Mouse (Mus musculus): Measurements from ENCODE around the gene Fam168b. TPM values are rescaled to one million over a fixed set of nuclear protein-coding genes. Genes with fewer than 3 reads are reported as not detected.

Gene Fam168b
- polyA plus RNA-seq, 1 experiment from 2014 or later, result 93.5 TPM

GRCm38 (mm10) chr1:34827900-34828299 lies 15.0 kb downstream of the Fam168b start:
- DNase-seq (ENCODE audit: low spot score), result no peak
- 85% methylated on average over 7 of the region's 7 CpGs for whole genome bisulfite sequencing
- Histone ChIP-seq H3K27ac (replicated peaks; ENCODE audit: low read depth, low read length) (no peak overlapping the region), H3K9ac (ENCODE audit: low read length) (no peak overlapping the region), H3K4me3 (ENCODE audit: low read depth, low read length) (no peak overlapping the region), H3K4me2 (ENCODE audit: low read depth, severe bottlenecking) (no peak overlapping the region), H3K36me3 (ENCODE audit: control insufficient read depth, insufficient read depth, low read length) (peaks cover 10% of the 10 kb centered on the region), H3K4me1 (ENCODE audit: control insufficient read depth, insufficient read depth, low read length) (0 out of 2 replicates have a peak, but pooled peaks cover 2% of the 10 kb centered on the region), H3K9me3 (ENCODE audit: control insufficient read depth, low read length) (no peaks in the 10 kb centered on the region), H3K27me3 (ENCODE audit: control insufficient read depth, insufficient read depth, low read length) (no peaks in the 10 kb centered on the region)
- no peak for ATAC-seq (ENCODE audit: insufficient number of reproducible peaks, low FRiP score, low TSS enrichment, low read depth)

- H3K9ac ChIP-seq (ENCODE audit: low read length), result no peak overlapping the region
- WGBS, result 90% methylated on average over 9 of the region's 9 CpGs
- no peak for DNase-seq (ENCODE audit: low spot score)
- H3K4me2 ChIP-seq (ENCODE audit: low read depth, severe bottlenecking), result no peak overlapping the region
- H3K36me3 ChIP-seq (ENCODE audit: control insufficient read depth, insufficient read depth, low read length), result peaks cover 10% of the 10 kb centered on the region
- no peak overlapping the region for H3K27ac ChIP-seq (replicated peaks; ENCODE audit: low read depth, low read length)
- 0 out of 2 replicates have a peak, but pooled peaks cover 2% of the 10 kb centered on the region for H3K4me1 ChIP-seq (ENCODE audit: control insufficient read depth, insufficient read depth, low read length)
- no peak overlapping the region for H3K4me3 ChIP-seq (ENCODE audit: low read depth, low read length)
- no peaks in the 10 kb centered on the region for H3K27me3 ChIP-seq (ENCODE audit: control insufficient read depth, insufficient read depth, low read length)
- no peak for ATAC-seq (ENCODE audit: insufficient number of reproducible peaks, low FRiP score, low TSS enrichment, low read depth)
- H3K9me3 ChIP-seq (ENCODE audit: control insufficient read depth, low read length), result no peaks in the 10 kb centered on the region
Measured at GRCm38 (mm10) chr1:34825909-34826308, 17.0 kb downstream of the Fam168b start.

- Histone ChIP-seq H3K27me3 (ENCODE audit: control insufficient read depth, insufficient read depth, low read length) (no peaks in the 10 kb centered on the region), H3K4me3 (ENCODE audit: low read depth, low read length) (no peak overlapping the region), H3K9ac (ENCODE audit: low read length) (no peak overlapping the region), H3K4me2 (ENCODE audit: low read depth, severe bottlenecking) (no peak overlapping the region), H3K27ac (replicated peaks; ENCODE audit: low read depth, low read length) (no peak overlapping the region), H3K4me1 (ENCODE audit: control insufficient read depth, insufficient read depth, low read length) (no peaks in the 10 kb centered on the region), H3K36me3 (ENCODE audit: control insufficient read depth, insufficient read depth, low read length) (peaks cover 14% of the 10 kb centered on the region), H3K9me3 (ENCODE audit: control insufficient read depth, low read length) (no peaks in the 10 kb centered on the region)
- DNase-seq (ENCODE audit: low spot score) (no peak), ATAC-seq (ENCODE audit: insufficient number of reproducible peaks, low FRiP score, low TSS enrichment, low read depth) (no peak)
- 92% methylated on average over 8 of the region's 8 CpGs for whole genome bisulfite sequencing
Measured at GRCm38 (mm10) chr1:34824208-34824607, 18.7 kb downstream of the Fam168b start.

- Histone ChIP-seq H3K27me3 (ENCODE audit: control insufficient read depth, insufficient read depth, low read length) (no peaks in the 10 kb centered on the region), H3K4me1 (ENCODE audit: control insufficient read depth, insufficient read depth, low read length) (no peaks in the 10 kb centered on the region), H3K4me3 (ENCODE audit: low read depth, low read length) (no peak overlapping the region), H3K9ac (ENCODE audit: low read length) (no peak overlapping the region), H3K4me2 (ENCODE audit: low read depth, severe bottlenecking) (no peak overlapping the region), H3K36me3 (ENCODE audit: control insufficient read depth, insufficient read depth, low read length) (peaks cover 13% of the 10 kb centered on the region; the same call in 1 of the 2 replicates), H3K9me3 (ENCODE audit: control insufficient read depth, low read length) (no peaks in the 10 kb centered on the region), H3K27ac (replicated peaks; ENCODE audit: low read depth, low read length) (no peak overlapping the region)
- ATAC-seq (ENCODE audit: insufficient number of reproducible peaks, low FRiP score, low TSS enrichment, low read depth) (no peak), DNase-seq (ENCODE audit: low spot score) (no peak)
- 95% methylated on average over 6 of the region's 6 CpGs for WGBS
Measured at GRCm38 (mm10) chr1:34823353-34823752, 19.5 kb downstream of the Fam168b start.

GRCm38 (mm10) chr1:34822746-34823145 lies 20.1 kb downstream of the Fam168b start:
- WGBS, result 96% methylated on average over 7 of the region's 7 CpGs
- Histone ChIP-seq H3K4me1 (ENCODE audit: control insufficient read depth, insufficient read depth, low read length) (no peaks in the 10 kb centered on the region), H3K27ac (replicated peaks; ENCODE audit: low read depth, low read length) (no peak overlapping the region), H3K4me2 (ENCODE audit: low read depth, severe bottlenecking) (no peak overlapping the region), H3K36me3 (ENCODE audit: control insufficient read depth, insufficient read depth, low read length) (peaks cover 17% of the 10 kb centered on the region; the same call in 1 of the 2 replicates), H3K9ac (ENCODE audit: low read length) (no peak overlapping the region), H3K4me3 (ENCODE audit: low read depth, low read length) (no peak overlapping the region), H3K9me3 (ENCODE audit: control insufficient read depth, low read length) (no peaks in the 10 kb centered on the region), H3K27me3 (ENCODE audit: control insufficient read depth, insufficient read depth, low read length) (no peaks in the 10 kb centered on the region)
- DNase-seq (ENCODE audit: low spot score) (no peak), ATAC-seq (ENCODE audit: insufficient number of reproducible peaks, low FRiP score, low TSS enrichment, low read depth) (no peak)

- ATAC-seq (ENCODE audit: insufficient number of reproducible peaks, low FRiP score, low TSS enrichment, low read depth) (no peak), DNase-seq (ENCODE audit: low spot score) (no peak)
- H3K9ac ChIP-seq (ENCODE audit: low read length), result no peak overlapping the region
- WGBS, result 93% methylated on average over 7 of the region's 7 CpGs
- H3K36me3 ChIP-seq (ENCODE audit: control insufficient read depth, insufficient read depth, low read length), result peaks cover 21% of the 10 kb centered on the region; the same call in 1 of the 2 replicates
- no peaks in the 10 kb centered on the region for H3K27me3 ChIP-seq (ENCODE audit: control insufficient read depth, insufficient read depth, low read length)
- no peaks in the 10 kb centered on the region for H3K9me3 ChIP-seq (ENCODE audit: control insufficient read depth, low read length)
- no peak overlapping the region for H3K4me2 ChIP-seq (ENCODE audit: low read depth, severe bottlenecking)
- H3K4me3 ChIP-seq (ENCODE audit: low read depth, low read length), result no peak overlapping the region
- no peaks in the 10 kb centered on the region for H3K4me1 ChIP-seq (ENCODE audit: control insufficient read depth, insufficient read depth, low read length)
- H3K27ac ChIP-seq (replicated peaks; ENCODE audit: low read depth, low read length), result no peak overlapping the region
Measured at GRCm38 (mm10) chr1:34822003-34822402, 20.9 kb downstream of the Fam168b start.

GRCm38 (mm10) chr1:34821411-34821810 lies 21.5 kb downstream of the Fam168b start:
- no peaks in the 10 kb centered on the region for H3K27me3 ChIP-seq (ENCODE audit: control insufficient read depth, insufficient read depth, low read length)
- DNase-seq (ENCODE audit: low spot score), result no peak
- H3K36me3 ChIP-seq (ENCODE audit: control insufficient read depth, insufficient read depth, low read length), result peaks cover 27% of the 10 kb centered on the region; the same call in 1 of the 2 replicates
- H3K4me1 ChIP-seq (ENCODE audit: control insufficient read depth, insufficient read depth, low read length), result no peaks in the 10 kb centered on the region
- no peak for ATAC-seq (ENCODE audit: insufficient number of reproducible peaks, low FRiP score, low TSS enrichment, low read depth)
- H3K4me3 ChIP-seq (ENCODE audit: low read depth, low read length), result no peak overlapping the region
- H3K27ac ChIP-seq (replicated peaks; ENCODE audit: low read depth, low read length), result no peak overlapping the region
- no peaks in the 10 kb centered on the region for H3K9me3 ChIP-seq (ENCODE audit: control insufficient read depth, low read length)
- no peak overlapping the region for H3K9ac ChIP-seq (ENCODE audit: low read length)
- H3K4me2 ChIP-seq (ENCODE audit: low read depth, severe bottlenecking), result no peak overlapping the region
- 98% methylated on average over 2 of the region's 2 CpGs for WGBS

- no peaks in the 10 kb centered on the region for H3K27me3 ChIP-seq (ENCODE audit: control insufficient read depth, insufficient read depth, low read length)
- peaks cover 31% of the 10 kb centered on the region; the same call in 1 of the 2 replicates for H3K36me3 ChIP-seq (ENCODE audit: control insufficient read depth, insufficient read depth, low read length)
- no peak overlapping the region for H3K4me3 ChIP-seq (ENCODE audit: low read depth, low read length)
- no peaks in the 10 kb centered on the region for H3K9me3 ChIP-seq (ENCODE audit: control insufficient read depth, low read length)
- H3K4me1 ChIP-seq (ENCODE audit: control insufficient read depth, insufficient read depth, low read length), result no peaks in the 10 kb centered on the region
- H3K9ac ChIP-seq (ENCODE audit: low read length), result no peak overlapping the region
- no peak overlapping the region for H3K27ac ChIP-seq (replicated peaks; ENCODE audit: low read depth, low read length)
- H3K4me2 ChIP-seq (ENCODE audit: low read depth, severe bottlenecking), result no peak overlapping the region
- 93% methylated on average over 6 of the region's 6 CpGs for WGBS
- no peak for DNase-seq (ENCODE audit: low spot score)
- no peak for ATAC-seq (ENCODE audit: insufficient number of reproducible peaks, low FRiP score, low TSS enrichment, low read depth)
Measured at GRCm38 (mm10) chr1:34819225-34819910, 23.5 kb downstream of the Fam168b start.
